Mouse (Mus musculus): ENCODE data around the gene B230118H07Rik. TPM values are rescaled to one million over a fixed set of nuclear protein-coding genes. Genes with fewer than 3 reads are reported as not detected.

Gene B230118H07Rik
- total RNA-seq, 2 experiments from 2014 or later: 57.9 to 81.9 TPM

DNA sequence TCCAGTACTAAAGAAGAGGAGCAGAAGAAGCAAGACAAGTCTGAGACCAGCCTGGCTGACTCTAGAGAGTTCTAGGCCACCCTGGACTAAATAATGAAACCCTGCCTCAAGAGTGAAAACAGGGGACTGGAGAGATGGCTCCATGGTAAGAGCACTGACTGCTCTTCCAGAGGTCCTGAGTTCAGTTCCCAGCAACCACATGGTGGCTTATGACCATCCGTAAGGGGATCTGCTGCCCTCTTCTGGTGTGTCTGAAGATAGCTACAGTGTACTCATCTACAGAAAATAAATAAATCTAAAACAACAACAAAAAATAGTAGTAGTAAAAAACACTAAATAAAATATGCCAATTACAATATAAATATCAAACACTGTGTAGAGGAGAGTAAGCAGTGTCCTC, 3.5 kb downstream of the B230118H07Rik start:
- DNase-seq: no peak
- intact Hi-C loops (cut with DNase I): no loop called here

DNA sequence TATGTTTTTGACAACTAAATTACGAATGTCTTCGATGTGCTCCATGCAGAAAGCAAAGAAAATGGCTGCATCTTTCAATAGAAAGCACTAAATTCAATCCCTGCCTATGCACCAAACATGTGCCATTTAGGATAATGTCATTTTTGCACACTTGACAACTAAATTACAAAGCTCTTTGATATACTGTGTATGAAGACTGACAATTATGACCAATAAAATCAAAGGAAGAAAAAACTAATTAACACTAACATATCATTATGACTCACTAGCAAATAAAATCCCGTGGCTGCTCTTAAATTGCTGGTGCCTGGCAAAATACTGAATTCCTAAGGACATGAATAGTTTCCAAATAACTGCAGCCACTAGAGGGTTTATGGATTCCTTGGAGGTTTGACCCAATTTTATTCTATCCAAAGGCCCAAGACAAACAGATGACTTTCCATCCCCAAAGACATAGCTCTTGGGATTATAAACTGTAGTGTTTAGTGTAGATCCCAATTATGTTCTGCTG, 9.4 kb downstream of the B230118H07Rik start:
- DNase-seq: no peak
- intact Hi-C loops (cut with DNase I): no loop called here

- intact Hi-C loops (cut with DNase I): no loop called here
- DNase-seq: no peak
These were observed 10.1 kb downstream of the B230118H07Rik start for GRCm38 (mm10) chr2:101638979-101639839.

GRCm38 (mm10) chr2:101628297-101629236, 20.8 kb downstream of the B230118H07Rik start:
- intact Hi-C loops (cut with DNase I): no loop called here
- peak; percentile 36 to 72 for DNase-seq

GRCm38 (mm10) chr2:101627227-101627626, 22.1 kb downstream of the B230118H07Rik start:
- DNase-seq: no peak
- intact Hi-C loops (cut with DNase I): no loop called here

GRCm38 (mm10) chr2:101624526-101624925, 24.8 kb downstream of the B230118H07Rik start, which contains the start of gene Rag2:
Rag2 (plus strand) TSS chr2:101624718.
- no peak for DNase-seq
- intact Hi-C loops (cut with DNase I): no loop called here

DNA sequence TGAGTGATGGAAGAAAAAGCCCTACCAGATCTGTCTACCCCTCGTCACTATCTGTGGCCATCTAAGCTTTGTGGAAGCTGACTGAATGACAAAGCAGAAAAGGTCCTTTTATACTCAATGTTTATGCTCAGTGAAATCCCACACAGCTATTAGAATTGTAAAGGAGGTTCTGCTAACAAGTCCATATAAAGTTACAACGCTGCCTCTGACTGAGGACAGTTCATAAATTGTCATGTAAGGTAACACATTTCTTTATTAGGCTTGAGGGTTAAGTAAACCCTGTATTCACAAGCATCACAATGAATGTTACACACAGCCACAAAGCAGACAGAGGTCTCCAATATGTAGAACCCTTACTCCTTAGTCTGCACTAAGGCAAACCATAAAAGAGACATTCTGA, 25.3 kb downstream of the B230118H07Rik start:
- no peak for DNase-seq
- intact Hi-C loops (cut with DNase I): no loop called here

- no peak for DNase-seq
- intact Hi-C loops (cut with DNase I): no loop called here
These were observed 26.3 kb downstream of the B230118H07Rik start for GRCm38 (mm10) chr2:101623042-101623441.

- intact Hi-C loops (cut with DNase I): no loop called here
- DNase-seq: no peak
These were observed 27.7 kb downstream of the B230118H07Rik start for GRCm38 (mm10) chr2:101621611-101622010.

- intact Hi-C loops (cut with DNase I): no loop called here
- DNase-seq: no peak
These were observed 28.4 kb downstream of the B230118H07Rik start for GRCm38 (mm10) chr2:101620899-101621298.

DNA sequence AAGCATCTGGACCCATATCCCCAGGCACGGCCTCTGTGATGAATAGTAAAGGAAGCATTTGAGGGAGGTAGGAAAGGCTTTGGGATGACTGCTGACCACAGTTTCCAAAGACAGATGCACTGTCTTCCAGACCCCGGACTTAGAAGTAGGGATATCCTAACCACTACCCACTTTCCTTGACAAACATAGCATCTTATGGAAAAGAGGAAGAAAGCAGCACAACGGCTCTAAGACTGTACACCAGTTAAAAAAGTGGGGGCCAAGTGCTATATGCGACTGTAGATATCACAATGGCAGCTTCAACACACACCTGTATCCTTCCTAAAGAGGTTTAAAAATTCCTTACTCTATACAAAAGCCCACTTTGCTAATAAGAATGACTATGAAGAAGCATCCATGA, 31.0 kb downstream of the B230118H07Rik start:
- DNase-seq: no peak
- intact Hi-C loops (cut with DNase I): no loop called here

- DNase-seq: no peak
- intact Hi-C loops (cut with DNase I): no loop called here
These were observed 33.6 kb downstream of the B230118H07Rik start for GRCm38 (mm10) chr2:101615464-101616305.

DNA sequence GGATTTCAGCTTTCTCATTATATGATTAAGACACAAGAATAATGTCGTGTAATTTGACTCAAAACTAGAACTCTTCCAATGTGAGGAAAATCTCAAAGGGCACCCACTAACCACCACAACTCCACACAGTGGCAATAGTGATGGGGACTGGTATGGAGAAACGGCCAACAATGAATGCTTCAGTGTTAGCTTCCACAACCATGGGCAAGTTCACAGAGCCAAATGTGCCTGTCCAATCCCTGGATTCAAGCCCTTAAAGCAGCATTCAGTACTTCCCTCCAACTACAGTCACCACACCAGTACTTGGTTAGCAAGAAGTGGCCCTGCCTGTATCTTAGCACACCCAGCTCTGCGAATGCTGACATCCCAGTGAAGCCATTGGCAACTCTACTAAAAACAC, 38.5 kb downstream of the B230118H07Rik start:
- DNase-seq: no peak
- intact Hi-C loops (cut with DNase I): no loop called here

- intact Hi-C loops (cut with DNase I): no loop called here
- no peak for DNase-seq
These were observed 41.0 kb downstream of the B230118H07Rik start for GRCm38 (mm10) chr2:101608232-101608894.

- no peak for DNase-seq
- intact Hi-C loops (cut with DNase I): loop anchor here (2.0 kb wide), 1 partner anchor 74 kb away; no protein-coding TSS in a partner anchor
These were observed 46.2 kb downstream of the B230118H07Rik start for GRCm38 (mm10) chr2:101603099-101603498.

GRCm38 (mm10) chr2:101600703-101601102, 48.6 kb downstream of the B230118H07Rik start:
- DNase-seq: peak; percentile 16 to 52
- intact Hi-C loops (cut with DNase I): no loop called here

- intact Hi-C loops (cut with DNase I): no loop called here
- DNase-seq: no peak
These were observed 50.8 kb downstream of the B230118H07Rik start for GRCm38 (mm10) chr2:101598190-101599181.

GRCm38 (mm10) chr2:101597186-101597585, 52.1 kb downstream of the B230118H07Rik start:
- intact Hi-C loops (cut with DNase I): no loop called here
- DNase-seq: no peak
